Mouse (Mus musculus) kidney, embryonic 16.5 days (tissue): ENCODE data around the gene Syne3. TPM values are rescaled to one million over a fixed set of nuclear protein-coding genes. Genes with fewer than 3 reads are reported as not detected.

Experiments
- ATAC-seq: fragments of 200-750 bp; cut with Nextera tagmentation; 2 replicates; pipeline ENCODE4 v1.8.0; 2017; ENCODE audit warnings: moderate TSS enrichment; ENCODE audit not compliant: low FRiP score, low TSS enrichment
- H3K27ac ChIP-seq: fragments of 300-500 bp; sonication (generic); 2 replicates; pipeline ENCODE4 v1.5.1; 2014; ENCODE audit warnings: low read length
- H3K27me3 ChIP-seq: fragments of 300-500 bp; sonication (generic); 2 replicates; pipeline ENCODE4 v1.6.1; 2014; ENCODE audit warnings: low read length, control low read depth, mixed read lengths; ENCODE audit not compliant: insufficient read depth
- H3K36me3 ChIP-seq: fragments of 300-500 bp; sonication (generic); 2 replicates; pipeline ENCODE4 v1.6.1; 2014; ENCODE audit warnings: low read length, control low read depth, mixed read lengths; ENCODE audit not compliant: insufficient read depth
- H3K4me1 ChIP-seq: fragments of 300-500 bp; sonication (generic); 2 replicates; pipeline ENCODE4 v1.6.1; 2014; ENCODE audit warnings: low read length, control low read depth, mixed read lengths; ENCODE audit not compliant: insufficient read depth
- H3K4me2 ChIP-seq: fragments of 300-500 bp; sonication (generic); replicated peaks from 2 replicates; pipeline ENCODE4 v1.6.1; 2014; ENCODE audit warnings: low read depth, low read length
- H3K4me3 ChIP-seq: fragments of 300-500 bp; sonication (generic); 2 replicates; pipeline ENCODE4 v1.5.1; 2014; ENCODE audit warnings: mild to moderate bottlenecking, low read length
- H3K9ac ChIP-seq: fragments of 300-500 bp; sonication (generic); replicated peaks from 2 replicates; pipeline ENCODE4 v1.6.1; 2014; ENCODE audit warnings: low read length
- H3K9me3 ChIP-seq: fragments of 300-500 bp; sonication (generic); 2 replicates; pipeline ENCODE4 v1.6.1; 2016; ENCODE audit warnings: low read length, control low read depth
- WGBS: fragments of 180-500 bp; shearing (Covaris S2); extraction: QIAGEN DNeasy Blood & Tissue Kit; methylation state at CpG from one replicate; pipeline ENCODE4 v1.1.7; 2014; 5-methylcytosine and 5-hydroxymethylcytosine counted together
- polyA plus RNA-seq: library from polyadenylated mRNA; unstranded; fragments of >200 nt; fragmentation: Nextera tagmentation; extraction: Ambion mirVana; gene quantifications from 2 replicates; pipeline ENCODE4 v1.2.1, GENCODE M21; 2015

Syne3 gene
- polyA plus RNA-seq, 1 experiment from 2014 or later, result 0.51 TPM

DNA sequence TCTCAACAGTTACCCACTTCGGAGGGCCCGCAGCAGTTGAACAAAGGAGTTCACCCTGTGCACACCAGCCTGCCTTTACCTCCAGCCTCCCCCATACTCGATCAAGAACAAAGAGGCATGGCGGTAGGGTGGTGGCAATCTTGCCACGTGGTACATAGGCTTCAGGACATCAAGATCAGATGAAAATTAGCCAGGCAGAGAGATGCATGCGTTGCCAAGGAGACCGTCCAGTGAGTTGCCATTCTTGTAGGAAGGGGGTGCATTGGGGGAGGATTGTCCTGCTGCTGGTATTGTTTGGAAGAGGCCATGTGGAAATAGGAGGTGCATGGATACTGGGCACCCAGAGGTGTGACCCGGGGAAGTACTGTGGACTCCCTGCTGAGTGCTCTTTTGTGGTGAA, 87.0 kb downstream of the Syne3 start:
- H3K4me3 ChIP-seq, result no peak overlapping the region
- WGBS, result 68% methylated on average over 8 of the region's 8 CpGs
- no peaks in the 10 kb centered on the region for H3K36me3 ChIP-seq
- H3K9ac ChIP-seq, result no peak overlapping the region
- H3K9me3 ChIP-seq, result no peaks in the 10 kb centered on the region
- H3K4me1 ChIP-seq, result peaks cover 16% of the 10 kb centered on the region; the same call in 1 of the 2 replicates
- H3K27ac ChIP-seq, result no peak overlapping the region
- H3K4me2 ChIP-seq, result no peak overlapping the region
- no peaks in the 10 kb centered on the region for H3K27me3 ChIP-seq
- ATAC-seq, result peak; percentile 29; the same call in 1 of the 2 replicates

DNA sequence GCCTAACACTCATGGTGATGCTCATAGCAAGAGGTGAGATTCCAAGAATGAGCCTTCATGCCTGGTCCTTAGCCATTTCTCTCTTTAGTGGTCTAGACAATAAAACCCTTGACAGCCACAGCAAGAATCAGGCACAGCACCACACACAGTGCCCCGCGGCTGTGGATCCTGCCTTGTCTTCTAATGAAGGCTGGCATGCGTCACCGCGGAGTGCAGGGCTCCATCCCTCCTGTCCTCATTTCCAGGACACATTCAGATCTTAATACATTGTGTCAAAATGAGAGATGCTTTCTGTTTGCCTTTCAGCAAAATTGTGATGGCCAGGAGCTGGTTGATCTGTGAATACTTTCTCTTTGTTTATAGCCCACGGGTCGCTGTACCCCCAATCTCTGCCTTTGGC, 88.5 kb downstream of the Syne3 start:
- no peak overlapping the region for H3K27ac ChIP-seq

DNA sequence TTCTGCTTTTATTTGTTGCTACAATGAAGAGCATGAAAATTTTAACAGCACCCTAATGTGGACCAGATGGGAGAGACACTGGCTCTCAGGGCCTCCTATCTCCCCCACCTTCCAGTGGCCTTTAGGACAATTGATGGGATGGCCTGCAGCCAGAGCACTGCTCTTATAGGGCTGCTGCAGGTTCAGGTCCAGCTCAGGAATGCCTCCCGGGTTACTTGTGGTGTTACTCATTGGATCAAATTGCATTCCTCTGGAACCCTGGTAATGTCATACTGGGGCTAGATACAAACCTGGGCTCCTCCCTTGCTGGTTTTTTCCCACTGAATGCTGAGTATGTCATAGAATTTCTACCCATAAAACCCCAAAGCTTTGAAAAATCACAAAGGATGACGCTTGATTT, 90.4 kb downstream of the Syne3 start:
- WGBS, result 60% methylated on average over 2 of the region's 2 CpGs
- Histone ChIP-seq H3K4me2 (no peak overlapping the region), H3K9me3 (no peaks in the 10 kb centered on the region), H3K27ac (no peak overlapping the region), H3K36me3 (no peaks in the 10 kb centered on the region), H3K9ac (no peak overlapping the region), H3K4me3 (no peak overlapping the region), H3K4me1 (peaks cover 15% of the 10 kb centered on the region; the same call in 1 of the 2 replicates), H3K27me3 (no peaks in the 10 kb centered on the region)
- ATAC-seq, result no peak

More for the DNA sequence above, 88.5 kb downstream of the Syne3 start:
- H3K9ac ChIP-seq, result no peak overlapping the region
- no peak for ATAC-seq
- H3K36me3 ChIP-seq, result no peaks in the 10 kb centered on the region
- H3K4me3 ChIP-seq, result no peak overlapping the region
- no peaks in the 10 kb centered on the region for H3K9me3 ChIP-seq
- H3K4me2 ChIP-seq, result no peak overlapping the region
- WGBS, result 80% methylated on average over 7 of the region's 7 CpGs
- no peaks in the 10 kb centered on the region for H3K27me3 ChIP-seq
- H3K4me1 ChIP-seq, result peaks cover 16% of the 10 kb centered on the region; the same call in 1 of the 2 replicates

DNA sequence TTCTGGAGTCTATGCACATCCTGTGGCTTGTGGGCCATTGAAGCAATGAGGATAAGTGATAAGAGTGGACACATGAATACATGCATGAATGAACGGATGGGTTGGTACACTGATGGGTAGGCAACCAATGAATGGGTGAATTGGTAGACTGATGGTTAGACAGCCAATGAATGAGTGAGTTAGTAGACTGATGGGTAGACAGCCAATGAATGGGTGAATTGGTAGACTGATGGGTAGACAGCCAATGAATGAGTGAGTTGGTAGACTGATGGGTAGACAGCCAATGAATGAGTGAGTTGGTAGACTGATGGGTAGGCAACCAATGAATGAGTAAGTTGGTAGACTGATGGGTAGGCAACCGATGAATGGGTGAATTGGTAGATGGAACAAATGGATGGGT, 91.7 kb downstream of the Syne3 start:
- Histone ChIP-seq H3K27ac (no peak overlapping the region), H3K4me2 (no peak overlapping the region), H3K9ac (no peak overlapping the region), H3K4me1 (peaks cover 12% of the 10 kb centered on the region), H3K9me3 (no peaks in the 10 kb centered on the region), H3K36me3 (no peaks in the 10 kb centered on the region), H3K27me3 (no peaks in the 10 kb centered on the region), H3K4me3 (no peak overlapping the region)
- 95% methylated on average over 2 of the region's 2 CpGs for WGBS
- ATAC-seq, result no peak

DNA sequence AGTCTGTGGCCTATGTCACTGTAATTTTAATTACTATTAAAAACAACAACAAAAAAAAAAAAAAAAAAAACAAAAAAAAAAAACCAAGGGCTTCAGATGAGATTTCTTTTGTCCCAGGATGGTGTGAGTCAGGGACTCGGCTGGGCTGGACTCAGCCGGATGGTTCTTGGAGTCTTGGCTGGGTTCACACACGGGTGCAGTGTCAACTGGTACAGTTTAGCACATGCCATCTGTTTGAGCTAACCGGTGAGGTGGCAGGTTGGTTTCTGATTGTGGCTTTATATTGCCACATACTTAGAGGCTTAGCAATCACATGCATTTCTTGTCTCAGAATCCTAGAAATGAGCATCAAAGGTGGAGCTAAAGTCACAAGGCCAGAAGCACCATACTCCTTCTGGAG, 92.3 kb downstream of the Syne3 start:
- Histone ChIP-seq H3K4me1 (peaks cover 13% of the 10 kb centered on the region), H3K36me3 (no peaks in the 10 kb centered on the region), H3K9me3 (no peaks in the 10 kb centered on the region), H3K27me3 (no peaks in the 10 kb centered on the region), H3K9ac (no peak overlapping the region), H3K4me3 (no peak overlapping the region), H3K27ac (no peak overlapping the region), H3K4me2 (no peak overlapping the region)
- no peak for ATAC-seq
- 89% methylated on average over 4 of the region's 4 CpGs for WGBS

DNA sequence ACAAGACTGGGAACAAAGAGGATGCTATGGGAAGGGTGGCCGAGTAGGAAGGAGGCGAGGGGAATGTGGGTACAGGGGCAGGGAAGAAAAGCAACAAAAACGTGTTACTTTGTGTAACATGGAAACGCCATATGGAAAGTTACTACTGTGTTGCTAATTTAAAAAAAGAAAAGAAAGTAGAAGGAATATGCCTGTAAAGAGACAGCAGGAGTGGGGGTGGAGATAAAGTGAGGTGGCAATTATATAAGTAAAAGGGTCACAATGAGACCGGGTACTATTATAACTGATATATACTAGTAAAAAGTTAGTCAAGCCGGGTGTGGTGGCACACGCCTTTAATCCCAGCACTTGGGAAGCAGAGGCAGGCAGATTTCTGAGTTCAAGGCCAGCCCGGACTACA, 92.8 kb downstream of the Syne3 start:
- no peak for ATAC-seq

DNA sequence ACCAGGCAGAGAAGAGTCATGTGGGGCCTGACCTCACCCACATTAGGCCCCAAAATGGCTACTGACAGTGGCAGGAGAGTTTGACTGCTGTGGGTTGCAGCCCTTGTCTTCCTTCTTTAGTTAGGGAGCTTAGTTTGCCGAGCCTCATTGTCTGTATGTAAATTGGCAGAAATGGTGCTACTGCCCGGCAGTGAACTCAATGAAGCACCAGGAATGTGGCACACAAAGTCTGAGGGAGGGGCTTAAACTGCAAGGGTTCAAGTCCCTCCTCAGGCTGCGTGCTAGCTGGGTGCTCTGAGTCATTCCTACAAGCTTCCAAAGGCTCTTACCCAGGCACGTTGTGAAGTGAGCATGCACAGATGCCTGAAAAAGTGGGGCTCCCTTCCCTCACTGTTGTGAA, 93.9 kb downstream of the Syne3 start:
- ATAC-seq, result no peak
- Histone ChIP-seq H3K4me2 (no peak overlapping the region), H3K9me3 (no peaks in the 10 kb centered on the region), H3K27me3 (no peaks in the 10 kb centered on the region), H3K27ac (no peak overlapping the region), H3K9ac (no peak overlapping the region), H3K36me3 (no peaks in the 10 kb centered on the region), H3K4me1 (peaks cover 17% of the 10 kb centered on the region), H3K4me3 (no peak overlapping the region)
- 72% methylated on average over 4 of the region's 4 CpGs for WGBS

More for the DNA sequence above, 92.8 kb downstream of the Syne3 start:
- WGBS, result 88% methylated on average over 8 of the region's 8 CpGs
- H3K36me3 ChIP-seq, result no peaks in the 10 kb centered on the region
- H3K9ac ChIP-seq, result no peak overlapping the region
- H3K27me3 ChIP-seq, result no peaks in the 10 kb centered on the region
- no peak overlapping the region for H3K27ac ChIP-seq
- no peak overlapping the region for H3K4me3 ChIP-seq
- no peaks in the 10 kb centered on the region for H3K9me3 ChIP-seq
- H3K4me1 ChIP-seq, result peaks cover 17% of the 10 kb centered on the region
- H3K4me2 ChIP-seq, result no peak overlapping the region

DNA sequence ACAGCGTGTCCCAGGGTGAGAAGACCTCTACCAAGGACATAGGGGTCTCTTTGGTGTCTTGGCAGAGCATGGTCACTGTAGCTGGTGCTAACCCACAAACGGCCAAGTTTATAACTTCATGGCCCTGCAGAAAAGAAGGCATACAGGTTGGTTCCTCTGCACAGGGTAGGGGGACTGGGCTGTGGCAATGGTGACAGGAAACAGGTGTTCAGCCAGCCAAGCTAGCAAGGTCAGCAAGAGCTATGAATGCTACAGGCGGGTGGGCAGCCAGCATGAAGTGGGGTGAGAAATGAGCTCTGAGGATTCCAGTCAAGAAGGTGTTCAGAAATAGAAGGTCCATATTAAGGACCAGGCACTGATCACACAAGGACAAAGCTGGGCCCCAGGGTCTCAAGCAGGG, 96.6 kb downstream of the Syne3 start:
- peak overlapping the region; percentile 61; the same call in 1 of the 2 replicates for H3K27ac ChIP-seq
- WGBS, result 49% methylated on average over 3 of the region's 3 CpGs

DNA sequence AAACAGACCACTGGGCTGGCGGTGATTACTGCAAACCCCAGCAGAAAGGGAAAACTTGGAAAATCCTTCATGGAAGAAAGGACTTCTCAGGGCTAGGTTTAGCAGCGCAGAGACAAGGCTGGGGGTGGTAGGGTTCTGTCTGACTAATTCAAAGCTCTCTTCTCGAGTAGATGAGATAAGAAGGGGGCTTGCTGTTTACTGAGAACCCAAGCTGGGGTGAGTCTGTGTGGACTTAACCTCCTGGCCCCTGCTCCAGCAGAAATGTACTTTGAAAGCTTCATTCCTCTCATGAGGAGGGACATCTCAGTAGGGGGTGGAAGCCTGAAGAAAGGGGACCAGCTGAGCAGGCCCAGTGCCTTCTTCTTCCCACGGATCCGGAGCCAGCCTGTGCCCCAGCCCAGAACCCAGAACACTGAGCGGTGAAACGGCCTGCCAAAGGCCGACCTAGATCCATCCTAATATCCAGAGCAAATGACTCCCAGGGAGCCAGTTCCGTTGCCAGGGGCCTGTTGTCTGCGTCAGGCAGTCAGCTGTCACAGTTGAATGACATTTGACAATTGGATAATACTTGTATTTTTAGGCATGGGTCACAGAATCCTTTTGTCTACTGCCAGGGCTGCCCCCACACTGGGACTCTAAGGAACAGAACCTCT, 97.2 kb downstream of the Syne3 start:
- H3K27ac ChIP-seq, result peak overlapping the region; percentile 61; the same call in 1 of the 2 replicates
- H3K9me3 ChIP-seq, result no peaks in the 10 kb centered on the region
- H3K9ac ChIP-seq, result no peak overlapping the region
- no peak for ATAC-seq
- H3K4me3 ChIP-seq, result no peak overlapping the region
- H3K27me3 ChIP-seq, result no peaks in the 10 kb centered on the region
- 47% methylated on average over 10 of the region's 10 CpGs for WGBS
- H3K4me2 ChIP-seq, result no peak overlapping the region
- peaks cover 31% of the 10 kb centered on the region for H3K4me1 ChIP-seq
- H3K36me3 ChIP-seq, result no peaks in the 10 kb centered on the region

More for the DNA sequence above, 96.6 kb downstream of the Syne3 start:
- Histone ChIP-seq H3K27me3 (no peaks in the 10 kb centered on the region), H3K9ac (no peak overlapping the region), H3K36me3 (no peaks in the 10 kb centered on the region), H3K4me1 (peaks cover 30% of the 10 kb centered on the region), H3K4me3 (no peak overlapping the region), H3K4me2 (no peak overlapping the region), H3K9me3 (no peaks in the 10 kb centered on the region)
- peak; percentile 50 for ATAC-seq

DNA sequence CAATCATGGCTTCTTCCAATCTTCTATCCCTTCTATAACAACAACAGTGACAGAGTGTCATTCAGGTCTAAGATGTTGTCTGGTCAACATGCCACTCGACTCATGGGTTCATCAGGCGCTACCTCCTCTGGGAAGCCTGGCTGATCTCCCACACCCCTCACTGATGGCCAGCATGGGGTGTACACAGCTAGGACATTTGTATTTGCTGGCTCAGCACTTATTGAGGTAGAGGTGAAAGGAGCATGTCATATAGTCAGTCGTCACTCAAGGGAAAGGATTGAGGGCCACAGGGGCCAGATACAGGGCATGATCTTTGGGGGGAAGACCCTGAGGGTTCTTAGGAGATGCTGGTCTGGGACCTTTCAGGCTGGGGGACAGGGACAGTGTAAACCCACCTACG, 99.9 kb downstream of the Syne3 start:
- H3K9ac ChIP-seq, result no peak overlapping the region
- H3K27ac ChIP-seq, result no peak overlapping the region
- peaks cover 31% of the 10 kb centered on the region for H3K4me1 ChIP-seq
- H3K4me3 ChIP-seq, result no peak overlapping the region
- no peaks in the 10 kb centered on the region for H3K36me3 ChIP-seq
- no peak overlapping the region for H3K4me2 ChIP-seq
- H3K9me3 ChIP-seq, result no peaks in the 10 kb centered on the region
- H3K27me3 ChIP-seq, result no peaks in the 10 kb centered on the region
- 86% methylated on average over 4 of the region's 4 CpGs for WGBS
- no peak for ATAC-seq
